Mouse (Mus musculus) heart, postnatal 0 days (tissue): ENCODE results near the gene Megf8.

Experiments
- CTCF ChIP-seq: IDR thresholded peaks from 2 replicates; pipeline ENCODE4 v1.5.1; 2016; ENCODE audit warnings: antibody characterized with exemption, control low read depth, low read depth
- EP300 ChIP-seq: IDR thresholded peaks from 2 replicates; pipeline ENCODE4 v1.6.1; 2016; ENCODE audit warnings: antibody characterized with exemption, low read depth

DNA sequence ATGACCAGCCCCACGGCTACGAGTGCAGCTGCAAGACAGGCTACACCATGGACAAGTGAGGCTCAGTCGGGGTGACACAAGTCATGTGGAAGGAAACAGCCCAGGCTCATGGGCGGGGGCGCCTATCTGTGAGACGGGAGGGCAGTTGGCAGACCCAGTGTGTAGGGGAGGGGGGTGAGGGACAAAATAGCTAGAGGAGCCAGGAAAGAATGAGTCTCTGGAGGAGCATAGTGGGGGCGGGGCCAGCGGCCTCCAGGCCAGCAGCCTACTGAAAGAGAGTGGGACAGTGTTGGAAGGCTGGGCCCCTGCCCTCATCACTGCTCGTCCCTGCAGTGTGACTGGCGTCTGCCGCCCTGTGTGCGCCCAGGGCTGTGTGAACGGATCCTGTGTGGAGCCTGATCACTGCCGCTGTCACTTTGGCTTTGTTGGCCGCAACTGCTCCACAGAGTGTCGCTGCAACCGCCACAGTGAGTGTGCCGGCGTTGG lies 41.8 kb downstream of the Megf8 start:
- no peak for TF ChIP-seq CTCF
- TF ChIP-seq EP300: no peak
